Mouse (Mus musculus) kidney, embryonic 14.5 days (tissue): Measurements from ENCODE around the gene Mif4gd. TPM values are rescaled to one million over a fixed set of nuclear protein-coding genes. Genes with fewer than 3 reads are reported as not detected.

Source experiments
- polyA plus RNA-seq: library from polyadenylated mRNA; unstranded; fragments of >200 nt; fragmentation: Nextera tagmentation; extraction: Ambion mirVana; gene quantifications from 2 replicates; pipeline ENCODE4 v1.2.1, GENCODE M21; 2014

Gene Mif4gd
- polyA plus RNA-seq, 1 experiment from 2014 or later = 33.3 TPM

Other genes with a start within 250 kb of the Mif4gd start
- 2.3 and 4.4 TPM in 2 replicates for gene Hid1, start 245.2 kb downstream of the Mif4gd start, polyA plus RNA-seq
- 11.5 and 13.0 TPM in 2 replicates for gene Cdr2l, start 231.1 kb downstream of the Mif4gd start, polyA plus RNA-seq
- gene Mrpl58, start 209.2 kb downstream of the Mif4gd start, polyA plus RNA-seq = 235 and 261 TPM in 2 replicates
- gene Atp5h, start 193.0 kb downstream of the Mif4gd start, polyA plus RNA-seq = 962 and 1,151 TPM in 2 replicates
- 22.7 and 23.9 TPM in 2 replicates for gene Kctd2, start 192.8 kb downstream of the Mif4gd start, polyA plus RNA-seq
- 0.14 and 0.33 TPM in 2 replicates for gene Trim80, start 172.4 kb downstream of the Mif4gd start, polyA plus RNA-seq
- gene Slc16a5, start 150.5 kb downstream of the Mif4gd start, polyA plus RNA-seq = 9.0 and 10.7 TPM in 2 replicates
- 5.7 and 7.9 TPM in 2 replicates for gene Armc7, start 137.3 kb downstream of the Mif4gd start, polyA plus RNA-seq
- 75.6 and 76.3 TPM in 2 replicates for gene Nt5c, start 121.1 kb downstream of the Mif4gd start, polyA plus RNA-seq
- 487 and 524 TPM in 2 replicates for gene Jpt1, start 98.6 kb downstream of the Mif4gd start, polyA plus RNA-seq
- gene Sumo2, start 76.7 kb downstream of the Mif4gd start, polyA plus RNA-seq = 1,228 and 1,562 TPM in 2 replicates
- gene Nup85, start 48.5 kb downstream of the Mif4gd start, polyA plus RNA-seq = 159 and 197 TPM in 2 replicates
- gene Mrps7, start 9.0 kb downstream of the Mif4gd start, polyA plus RNA-seq = 99.7 and 100 TPM in 2 replicates
- 14.4 and 22.7 TPM in 2 replicates for gene Gga3, start 8.9 kb downstream of the Mif4gd start, polyA plus RNA-seq
- 35.3 and 40.8 TPM in 2 replicates for gene Slc25a19, start 15.3 kb upstream of the Mif4gd start, polyA plus RNA-seq
- 47.7 and 53.0 TPM in 2 replicates for gene Grb2, start 95.6 kb upstream of the Mif4gd start, polyA plus RNA-seq
- 12.4 and 19.9 TPM in 2 replicates for gene Tmem94, start 152.5 kb upstream of the Mif4gd start, polyA plus RNA-seq
- gene Caskin2, start 200.7 kb upstream of the Mif4gd start, polyA plus RNA-seq = 14.2 and 17.5 TPM in 2 replicates
- 26.2 and 34.9 TPM in 2 replicates for gene Tsen54, start 201.8 kb upstream of the Mif4gd start, polyA plus RNA-seq
- 24.3 and 28.7 TPM in 2 replicates for gene Llgl2, start 211.1 kb upstream of the Mif4gd start, polyA plus RNA-seq
- 2.8 and 5.5 TPM in 2 replicates for gene Myo15b, start 245.4 kb upstream of the Mif4gd start, polyA plus RNA-seq